Mouse (Mus musculus) brain, embryonic 14.5 days (tissue): ENCODE measurements around the gene Gnai2.

Experiments
- CTCF ChIP-seq: fragments of 200-500 bp; IDR thresholded peaks from 2 replicates; pipeline ENCODE4 v1.5.1; 2012; ENCODE audit warnings: inconsistent platforms, mild to moderate bottlenecking, moderate library complexity, borderline replicate concordance; ENCODE audit not compliant: insufficient read depth, insufficient read length; ENCODE audit errors: extremely low read depth
- POLR2A ChIP-seq: fragments of 200-500 bp; IDR thresholded peaks from 2 replicates; pipeline ENCODE4 v1.6.1; 2012; ENCODE audit warnings: mild to moderate bottlenecking, inconsistent platforms, borderline replicate concordance; ENCODE audit not compliant: poor library complexity, insufficient read depth, insufficient read length, severe bottlenecking; ENCODE audit errors: extremely low read depth

DNA sequence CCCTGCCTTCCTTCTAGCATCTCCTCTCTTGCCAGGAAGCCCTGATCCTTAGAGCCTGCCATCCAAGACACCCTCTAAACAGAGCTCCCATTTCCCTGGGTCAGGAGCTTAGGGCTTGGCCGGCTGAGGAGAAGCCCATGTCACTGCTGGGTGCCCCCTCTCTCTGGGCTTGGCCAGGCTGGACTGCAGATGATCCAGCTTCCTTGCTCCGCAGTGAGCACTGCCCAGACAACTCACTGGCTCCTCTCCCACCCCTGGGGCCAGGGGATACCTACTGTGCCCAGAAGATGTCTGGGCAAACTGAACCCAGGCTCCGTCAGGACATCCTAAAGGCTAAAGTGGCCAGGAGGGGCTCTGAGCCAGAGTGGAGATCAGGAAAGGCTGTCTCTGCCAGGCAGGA, 24.8 kb upstream of the Gnai2 start:
- TF ChIP-seq POLR2A (no peak), CTCF (no peak)
